Mouse (Mus musculus) midbrain, embryonic 15.5 days (tissue): Measurements from ENCODE around the gene Bcl7b. TPM values are rescaled to one million over a fixed set of nuclear protein-coding genes. Genes with fewer than 3 reads are reported as not detected.
"Not testable (repeated sequence)": the region's sequence is repeated elsewhere in the genome, so short reads cannot be mapped to it uniquely, and the experiment has no call there.

Experiments used
- ATAC-seq: fragments of 200-750 bp; cut with Nextera tagmentation; replicated peaks from 2 replicates; pipeline ENCODE4 v1.8.0; 2017; ENCODE audit warnings: moderate TSS enrichment
- H3K27ac ChIP-seq: fragments of 300-500 bp; sonication (generic); 2 replicates; pipeline ENCODE4 v1.5.1; 2015; ENCODE audit warnings: mild to moderate bottlenecking, inconsistent platforms
- H3K27me3 ChIP-seq: fragments of 300-500 bp; sonication (generic); replicated peaks from 2 replicates; pipeline ENCODE4 v1.6.1; 2015; ENCODE audit warnings: inconsistent platforms
- H3K36me3 ChIP-seq: fragments of 300-500 bp; sonication (generic); replicated peaks from 2 replicates; pipeline ENCODE4 v1.6.1; 2015; ENCODE audit warnings: inconsistent platforms
- H3K4me1 ChIP-seq: fragments of 300-500 bp; sonication (generic); 2 replicates; pipeline ENCODE4 v1.6.1; 2015; ENCODE audit warnings: inconsistent platforms
- H3K4me2 ChIP-seq: fragments of 300-500 bp; sonication (generic); 2 replicates; pipeline ENCODE4 v1.6.1; 2015; ENCODE audit warnings: inconsistent platforms, mild to moderate bottlenecking, moderate library complexity
- H3K4me3 ChIP-seq: fragments of 300-500 bp; sonication (generic); 2 replicates; pipeline ENCODE4 v1.5.1; 2015; ENCODE audit warnings: mild to moderate bottlenecking, inconsistent platforms
- H3K9ac ChIP-seq: fragments of 300-500 bp; sonication (generic); 2 replicates; pipeline ENCODE4 v1.6.1; 2015; ENCODE audit warnings: mild to moderate bottlenecking, inconsistent platforms
- H3K9me3 ChIP-seq: fragments of 300-500 bp; sonication (generic); 2 replicates; pipeline ENCODE4 v1.6.1; 2016; ENCODE audit warnings: inconsistent platforms
- WGBS: fragments of 180-500 bp; shearing (Covaris S2); methylation state at CpG from one replicate; pipeline ENCODE4 v1.1.7; 2015; ENCODE audit warnings: mixed read lengths; 5-methylcytosine and 5-hydroxymethylcytosine counted together
- microRNA-seq: library from miRNA; unstranded; fragments of <30 nt; microRNA quantifications from one replicate; pipeline ENCODE4, GENCODE M21; 2016
- polyA plus RNA-seq: library from polyadenylated mRNA; unstranded; fragments of >200 nt; fragmentation: Nextera tagmentation; extraction: Ambion mirVana; gene quantifications from 2 replicates; pipeline ENCODE4 v1.2.1, GENCODE M21; 2015

The Bcl7b gene
- polyA plus RNA-seq, 1 experiment from 2014 or later: 41.8 TPM

DNA sequence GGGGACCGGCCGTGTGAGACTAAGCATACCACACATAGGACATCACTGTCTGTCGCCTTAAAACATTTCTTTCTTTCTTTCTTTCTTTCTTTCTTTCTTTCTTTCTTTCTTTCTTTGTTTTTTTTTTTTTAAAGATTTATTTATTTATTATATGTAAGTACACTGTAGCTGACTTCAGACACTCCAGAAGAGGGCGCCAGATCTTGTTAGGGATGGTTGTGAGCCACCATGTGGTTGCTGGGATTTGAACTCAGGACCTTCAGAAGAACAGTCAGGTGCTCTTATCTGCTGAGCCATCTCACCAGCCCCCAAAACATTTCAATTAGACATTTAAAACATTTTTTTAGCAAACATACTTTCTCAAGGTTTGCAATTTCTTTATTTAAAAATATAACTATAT, 57.8 kb downstream of the Bcl7b start:
- H3K27me3 ChIP-seq, H3K9ac ChIP-seq, H3K4me2 ChIP-seq, H3K4me1 ChIP-seq, H3K4me3 ChIP-seq, H3K27ac ChIP-seq, H3K9me3 ChIP-seq, ATAC-seq: not testable (repeated sequence)
- peaks cover 71% of the 10 kb centered on the region for H3K36me3 ChIP-seq
- WGBS: 94% methylated on average over 4 of the region's 4 CpGs

- H3K9me3 ChIP-seq: no peaks in the 10 kb centered on the region
- peaks cover 66% of the 10 kb centered on the region for H3K36me3 ChIP-seq
- no peaks in the 10 kb centered on the region for H3K4me1 ChIP-seq
- no peak overlapping the region for H3K9ac ChIP-seq
- ATAC-seq: no peak
- H3K4me3 ChIP-seq: no peak overlapping the region
- H3K27ac ChIP-seq: no peak overlapping the region
- no peaks in the 10 kb centered on the region for H3K27me3 ChIP-seq
- no peak overlapping the region for H3K4me2 ChIP-seq
- WGBS: 84% methylated on average over 4 of the region's 4 CpGs
These were observed 62.1 kb downstream of the Bcl7b start for GRCm38 (mm10) chr5:135230186-135230585.

Small RNAs within 50 kb of the gene (microRNA-seq; reads per million reads assigned to microRNA genes)
- gene Gm25315: not detected

Other genes starting within 250 kb of the Bcl7b start
- 7.2 and 8.4 TPM in 2 replicates for gene Mettl27, start 235.9 kb upstream of the Bcl7b start, polyA plus RNA-seq
- gene Cldn4, start 221.3 kb upstream of the Bcl7b start, polyA plus RNA-seq: not detected in 2 replicates
- gene Cldn3, start 182.1 kb upstream of the Bcl7b start, polyA plus RNA-seq: 2.1 and 3.0 TPM in 2 replicates
- gene Abhd11, start 159.1 kb upstream of the Bcl7b start, polyA plus RNA-seq: 68.4 and 70.1 TPM in 2 replicates
- gene Stx1a, start 144.8 kb upstream of the Bcl7b start, polyA plus RNA-seq: 156 and 157 TPM in 2 replicates
- 43.4 and 47.8 TPM in 2 replicates for gene Dnajc30, start 104.1 kb upstream of the Bcl7b start, polyA plus RNA-seq
- gene Bud23, start 103.3 kb upstream of the Bcl7b start, polyA plus RNA-seq: 78.1 and 82.5 TPM in 2 replicates
- gene Vps37d, start 90.0 kb upstream of the Bcl7b start, polyA plus RNA-seq: 39.5 and 47.8 TPM in 2 replicates
- 0.81 and 0.91 TPM in 2 replicates for gene Mlxipl, start 78.4 kb upstream of the Bcl7b start, polyA plus RNA-seq
- 13.2 and 13.4 TPM in 2 replicates for gene Tbl2, start 18.6 kb upstream of the Bcl7b start, polyA plus RNA-seq
- 30.5 and 30.9 TPM in 2 replicates for gene Baz1b, start 19.0 kb downstream of the Bcl7b start, polyA plus RNA-seq
- gene Fzd9, start 82.9 kb downstream of the Bcl7b start, polyA plus RNA-seq: 11.5 and 15.4 TPM in 2 replicates
- gene Fkbp6, start 181.8 kb downstream of the Bcl7b start, polyA plus RNA-seq: 0.18 TPM in 1 of 2 replicates, not detected in the other
- not detected in 2 replicates for gene Trim50, start 185.0 kb downstream of the Bcl7b start, polyA plus RNA-seq
- 35.3 and 37.3 TPM in 2 replicates for gene Nsun5, start 201.7 kb downstream of the Bcl7b start, polyA plus RNA-seq
- 11.4 and 11.8 TPM in 2 replicates for gene Pom121, start 226.3 kb downstream of the Bcl7b start, polyA plus RNA-seq